Mouse (Mus musculus): ENCODE data around the gene Dync1i1. TPM values are rescaled to one million over a fixed set of nuclear protein-coding genes. Genes with fewer than 3 reads are reported as not detected.

Gene Dync1i1
- total RNA-seq, 2 experiments from 2014 or later, result not detected

DNA sequence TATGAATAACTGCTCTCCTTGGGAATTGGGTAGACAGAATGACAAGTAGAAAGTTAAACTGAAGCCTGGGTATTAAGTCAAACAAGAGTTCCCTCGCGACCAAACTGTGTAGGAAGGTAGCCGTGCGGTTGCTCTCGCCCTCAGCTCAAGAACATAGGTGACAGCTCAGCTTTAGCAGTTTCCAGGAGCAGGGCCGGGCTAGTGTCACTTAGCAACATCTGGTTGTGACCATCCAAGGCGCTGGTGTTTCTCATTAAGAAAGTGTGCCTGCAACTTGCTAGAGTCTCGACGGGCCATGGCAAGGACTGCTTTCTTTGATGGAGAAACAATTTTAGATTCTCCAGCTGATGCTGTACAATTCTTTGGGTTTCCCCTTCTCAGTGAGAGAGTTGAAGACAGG lies 291.5 kb downstream of the Dync1i1 start:
- no peak for ATAC-seq (replicated peaks; ENCODE audit: low FRiP score, poor library complexity, severe bottlenecking)

DNA sequence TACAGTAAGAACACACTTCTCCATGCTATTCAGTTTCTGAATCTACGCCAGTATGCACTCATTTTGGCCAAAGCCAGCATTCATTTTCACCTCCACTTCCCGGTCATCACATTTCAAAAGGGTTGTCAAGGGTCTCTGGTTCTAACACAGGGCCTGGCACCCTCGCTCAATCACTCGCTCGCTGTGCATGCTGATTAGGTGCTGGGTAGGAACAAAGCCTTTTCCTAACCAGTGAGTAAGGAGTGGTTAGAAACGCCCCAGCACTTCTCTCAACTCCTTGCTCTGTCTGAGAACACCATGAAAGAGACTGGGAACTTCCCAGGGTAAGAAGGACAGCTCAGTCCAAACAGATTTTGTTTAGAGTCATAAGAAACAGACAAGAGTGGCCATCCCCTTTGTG lies 298.5 kb downstream of the Dync1i1 start:
- no peak for ATAC-seq (replicated peaks; ENCODE audit: low FRiP score, poor library complexity, severe bottlenecking)

DNA sequence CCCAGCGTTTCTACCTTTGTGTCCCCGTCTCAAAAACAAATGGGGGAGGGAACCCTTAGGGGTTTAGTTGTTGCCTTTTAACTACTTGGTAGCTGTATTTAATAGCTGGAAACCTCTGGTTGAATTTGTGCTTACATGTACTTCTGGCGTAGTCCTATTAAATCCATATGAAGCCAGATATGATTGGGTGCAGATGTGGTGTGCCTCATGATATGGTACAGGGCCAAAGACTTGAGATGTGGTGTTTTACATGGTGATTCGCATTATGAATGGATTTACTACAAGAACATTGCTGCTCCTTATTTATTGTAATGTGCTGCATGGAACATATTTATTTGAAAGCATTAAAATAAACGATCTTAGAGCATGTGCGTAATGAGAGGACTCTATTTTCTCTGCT lies 302.2 kb downstream of the Dync1i1 start:
- no peak for ATAC-seq (replicated peaks; ENCODE audit: low FRiP score, poor library complexity, severe bottlenecking)

DNA sequence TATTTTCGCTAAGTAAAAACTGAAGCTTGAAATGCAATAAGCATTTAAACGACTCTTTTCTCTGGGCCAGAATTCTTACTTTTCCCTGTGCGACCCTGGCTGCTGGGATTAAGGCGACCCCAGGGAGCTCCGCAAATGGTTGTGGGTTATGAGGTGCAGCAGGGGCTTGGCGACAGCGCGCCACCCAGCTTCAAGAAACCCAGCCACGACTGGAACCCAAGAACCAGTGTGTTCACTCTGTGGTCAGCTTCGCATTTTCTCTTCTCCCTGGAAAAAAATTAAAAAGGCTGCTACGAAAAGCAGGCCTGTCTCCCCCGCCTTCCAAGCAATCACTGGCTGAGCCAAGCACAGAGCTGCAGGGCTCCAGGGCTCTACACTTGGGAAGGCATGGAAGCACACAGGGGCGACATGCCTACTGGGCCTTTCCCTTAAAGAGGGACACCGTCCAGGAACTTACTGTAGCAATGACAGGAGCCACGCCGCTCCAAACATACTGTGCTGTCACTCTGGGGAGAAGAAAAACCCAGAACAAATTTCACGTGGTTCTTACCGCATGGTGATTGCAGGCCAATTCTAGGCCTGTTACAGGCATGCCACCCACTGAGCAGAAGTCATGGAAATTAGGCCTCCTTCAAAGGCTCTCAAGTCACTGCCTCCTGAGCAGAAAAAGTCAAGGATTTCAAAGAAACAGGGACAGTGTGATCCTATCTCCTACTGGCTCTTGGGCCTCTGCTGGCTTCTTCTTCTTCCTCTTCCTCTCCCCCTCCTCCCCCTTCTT lies 313.5 kb downstream of the Dync1i1 start:
- no peak for ATAC-seq (replicated peaks; ENCODE audit: low FRiP score, poor library complexity, severe bottlenecking)

DNA sequence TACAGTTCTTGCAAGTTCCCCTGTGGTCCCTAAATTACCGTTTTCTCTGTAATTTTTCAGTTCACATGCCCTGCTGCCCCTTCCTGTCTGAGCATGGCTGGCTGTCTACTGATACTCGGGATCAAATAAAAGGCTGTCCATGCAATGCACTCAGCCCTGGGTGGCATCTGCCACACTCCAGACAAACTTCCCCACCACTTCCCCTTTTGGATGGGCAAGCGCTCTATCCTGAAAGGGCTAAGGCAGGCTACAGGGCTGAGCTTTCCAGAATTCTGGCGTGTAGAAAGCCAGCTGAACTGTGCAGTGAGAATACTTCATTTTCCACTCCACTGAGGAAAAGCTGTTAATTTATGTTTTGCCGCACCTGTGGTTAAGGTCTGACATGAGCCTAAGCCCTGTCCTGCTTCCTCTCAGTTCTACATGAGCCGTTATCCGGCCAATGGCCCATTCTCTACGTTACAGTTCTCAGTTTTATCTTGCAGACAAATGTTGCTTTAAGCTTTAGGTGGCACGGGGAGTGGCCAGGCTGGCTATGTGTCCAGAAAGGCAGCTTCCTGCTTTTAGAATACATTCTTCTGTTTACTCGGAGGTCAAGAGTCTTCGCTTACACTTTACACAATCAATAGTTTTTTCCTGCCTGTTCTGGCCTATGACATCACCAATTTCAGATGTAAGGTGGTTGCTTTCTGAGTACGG lies 321.4 kb downstream of the Dync1i1 start:
- no peak for ATAC-seq (replicated peaks; ENCODE audit: low FRiP score, poor library complexity, severe bottlenecking)

DNA sequence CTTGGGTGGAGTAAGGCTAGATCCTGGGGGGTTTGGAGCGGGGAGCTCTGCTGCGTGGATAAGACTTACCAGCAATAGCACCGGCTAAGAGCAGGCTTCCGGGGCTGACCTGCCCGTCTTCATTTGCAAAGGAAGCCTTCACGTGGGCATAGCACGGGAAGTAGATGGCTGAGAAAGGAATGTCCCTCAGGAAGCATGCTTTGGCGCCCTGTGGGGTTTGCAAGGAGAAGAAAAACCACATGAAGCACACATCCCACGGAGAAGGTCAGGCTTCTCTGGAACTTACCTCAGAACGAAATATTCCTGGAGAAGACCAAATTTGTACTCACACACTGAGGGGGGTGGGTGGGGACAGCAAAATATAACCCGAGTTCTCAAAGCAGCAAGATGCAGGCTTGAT lies 327.3 kb downstream of the Dync1i1 start:
- no peak for ATAC-seq (replicated peaks; ENCODE audit: low FRiP score, poor library complexity, severe bottlenecking)

DNA sequence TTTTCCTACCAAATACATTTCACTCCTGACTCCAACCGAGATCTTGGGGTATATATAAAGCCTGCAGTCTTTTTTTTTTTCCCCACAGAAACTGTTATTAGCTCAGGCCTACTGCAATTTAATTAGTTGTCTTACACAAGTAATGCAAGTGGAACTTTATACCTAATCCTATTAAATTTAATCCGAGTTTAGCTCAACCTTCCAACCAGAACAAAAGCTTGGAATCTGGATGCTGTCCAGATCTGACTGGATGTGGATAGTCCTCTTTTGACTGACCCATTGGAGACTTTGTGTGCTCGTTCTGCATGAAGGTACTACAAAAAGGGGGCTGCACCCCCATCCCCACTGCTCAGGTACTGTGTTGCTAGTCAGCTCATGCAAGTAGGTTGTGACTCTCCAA lies 328.5 kb downstream of the Dync1i1 start:
- no peak for ATAC-seq (replicated peaks; ENCODE audit: low FRiP score, poor library complexity, severe bottlenecking)

DNA sequence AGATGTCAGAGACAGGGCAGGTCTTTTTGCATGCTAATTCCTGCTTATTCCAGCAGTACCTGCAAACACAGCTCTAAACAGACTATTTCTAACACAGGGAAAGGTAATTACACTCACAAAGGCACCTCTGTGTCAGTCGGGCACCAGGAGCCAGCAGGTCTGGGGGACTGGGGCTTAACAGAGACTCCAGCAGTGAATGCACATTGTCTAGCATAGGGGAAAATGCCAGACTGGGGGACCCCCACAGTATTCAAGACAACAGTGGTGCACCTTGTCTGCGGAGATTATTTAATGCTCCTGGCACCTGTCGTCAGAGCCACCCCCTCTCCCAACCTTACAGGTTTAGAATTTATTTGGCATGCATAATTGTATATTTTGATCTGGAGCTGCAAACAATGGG lies 333.1 kb downstream of the Dync1i1 start:
- ATAC-seq (replicated peaks; ENCODE audit: low FRiP score, poor library complexity, severe bottlenecking), result no peak

DNA sequence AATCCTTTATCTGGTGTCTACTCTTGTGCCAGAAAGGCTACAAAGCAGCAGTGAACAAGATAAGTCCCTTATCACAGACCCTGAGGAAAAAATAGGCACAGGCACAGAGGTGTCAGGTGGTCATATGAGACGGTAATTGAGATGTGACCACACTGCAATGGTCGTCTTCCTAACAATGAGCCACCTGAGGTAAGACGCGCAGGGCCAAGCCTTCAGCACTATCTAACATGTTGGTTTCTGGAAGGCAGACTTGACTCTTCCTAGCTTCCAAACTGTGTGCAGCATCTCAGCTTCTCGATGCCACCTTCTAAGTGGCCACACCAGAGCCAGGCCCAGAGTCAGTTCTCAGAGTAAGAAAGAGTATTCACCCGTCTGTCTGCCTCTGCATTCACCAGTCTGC lies 341.8 kb downstream of the Dync1i1 start:
- ATAC-seq (replicated peaks; ENCODE audit: low FRiP score, poor library complexity, severe bottlenecking), result no peak

DNA sequence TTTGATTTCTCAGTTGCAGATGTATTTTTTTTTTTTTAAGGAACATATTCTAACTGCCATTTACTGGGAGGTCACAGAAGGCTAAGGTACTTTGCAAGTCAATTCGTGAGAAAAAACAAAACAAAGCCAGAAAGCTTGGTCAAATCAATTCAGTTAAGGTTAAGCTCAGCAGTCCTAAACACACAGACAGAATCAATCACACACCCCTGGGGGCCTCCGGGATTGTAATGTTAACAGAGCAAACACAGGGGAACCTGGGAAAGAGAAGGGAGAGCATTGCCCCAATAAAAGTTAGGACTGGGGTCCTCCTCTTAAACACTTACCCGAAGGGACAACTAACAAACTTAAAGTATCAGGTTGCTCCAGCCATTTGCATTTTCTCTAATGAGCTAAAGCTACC lies 344.6 kb downstream of the Dync1i1 start:
- no peak for ATAC-seq (replicated peaks; ENCODE audit: low FRiP score, poor library complexity, severe bottlenecking)

DNA sequence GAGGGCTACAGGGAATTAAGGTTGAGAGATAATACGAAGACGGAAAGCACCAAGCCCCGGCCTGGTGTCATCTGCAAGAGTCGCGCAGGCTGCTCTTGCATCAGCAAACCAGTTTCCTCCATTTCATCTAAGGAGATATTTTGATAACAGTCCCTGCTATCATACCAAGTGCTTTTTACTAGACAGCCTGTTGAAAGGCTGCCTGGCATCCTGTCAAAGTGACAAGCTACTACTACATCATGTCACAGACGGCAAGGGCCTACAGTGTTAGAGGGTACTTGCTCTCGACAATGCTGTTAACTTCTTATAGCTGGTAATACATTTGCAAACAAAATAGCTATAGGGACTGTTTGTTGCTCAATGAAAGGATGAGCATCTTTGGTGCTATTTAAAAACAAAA lies 345.6 kb downstream of the Dync1i1 start:
- ATAC-seq (replicated peaks; ENCODE audit: low FRiP score, poor library complexity, severe bottlenecking), result no peak

DNA sequence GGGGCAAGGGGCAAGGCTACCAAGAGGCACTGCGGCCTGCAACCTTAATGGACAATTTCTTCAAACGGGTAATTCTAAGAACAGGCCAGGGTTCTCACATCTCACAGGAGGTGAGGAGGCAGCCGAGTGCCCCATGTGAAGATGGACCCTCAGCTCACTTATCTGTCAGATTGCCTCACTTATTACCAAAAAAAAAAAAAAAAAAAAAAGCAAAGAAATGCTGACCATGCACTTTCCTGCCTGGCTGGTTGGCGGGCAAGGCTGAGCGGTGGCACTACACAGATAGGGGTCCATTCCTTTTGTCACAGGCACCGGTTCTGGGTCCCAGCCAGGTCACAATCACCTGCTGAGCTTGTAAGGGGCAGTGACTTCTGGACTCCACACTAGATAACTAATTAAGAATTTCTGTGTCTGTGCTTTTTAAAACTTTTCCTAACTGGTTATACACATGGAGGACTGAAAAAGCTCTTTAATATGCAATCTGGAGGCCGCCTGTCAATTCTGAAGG lies 350.6 kb downstream of the Dync1i1 start:
- no peak for ATAC-seq (replicated peaks; ENCODE audit: low FRiP score, poor library complexity, severe bottlenecking)

DNA sequence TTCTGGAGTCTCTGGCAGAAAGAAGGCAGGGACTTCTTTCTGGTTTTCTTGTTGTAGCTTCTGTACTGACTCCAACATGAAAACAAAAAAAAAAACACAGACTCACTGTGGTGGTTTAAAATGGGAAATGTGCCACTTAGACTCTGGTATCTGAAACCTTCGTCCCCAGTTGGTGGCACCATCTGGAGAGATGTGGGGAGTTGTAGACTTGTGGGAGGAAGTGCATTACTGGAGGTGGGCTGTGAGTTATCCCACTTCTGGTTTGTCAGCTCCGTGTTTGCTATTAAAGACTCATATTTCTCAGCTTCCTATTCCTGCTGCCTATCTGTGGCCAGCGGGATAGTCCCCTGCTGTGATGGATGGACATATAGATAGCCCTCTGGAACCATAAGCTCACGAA lies 351.8 kb downstream of the Dync1i1 start:
- ATAC-seq (replicated peaks; ENCODE audit: low FRiP score, poor library complexity, severe bottlenecking), result no peak

Other genes starting within 250 kb of the Dync1i1 start
- 0.84 TPM in 1 of 2 replicates, not detected in the other for gene Pdk4, start 229.3 kb upstream of the Dync1i1 start, total RNA-seq (2015; ENCODE audit: low replicate concordance)
- not detected in 2 replicates for gene Pdk4, start 229.3 kb upstream of the Dync1i1 start, total RNA-seq (2017; ENCODE audit: low replicate concordance)